Mouse (Mus musculus) kidney, postnatal 10 days (tissue): ENCODE measurements around the gene Rpl7l1.
A peak's percentile ranks its signal among the peaks of the same experiment; 100 is the strongest.

Experiments
- DNase-seq: peaks from one replicate; pipeline ENCODE4 v3.0.0; 2021; ENCODE audit warnings: mixed read lengths

Rpl7l1 gene

GRCm38 (mm10) chr17:46734055-46734454 is 48.4 kb downstream of the Rpl7l1 start:
- no peak for DNase-seq

GRCm38 (mm10) chr17:46728904-46729318 is 53.6 kb downstream of the Rpl7l1 start, which contains the start of gene Gnmt:
Gnmt (minus strand) TSS chr17:46729168.
- DNase-seq = peak; percentile 76

DNA sequence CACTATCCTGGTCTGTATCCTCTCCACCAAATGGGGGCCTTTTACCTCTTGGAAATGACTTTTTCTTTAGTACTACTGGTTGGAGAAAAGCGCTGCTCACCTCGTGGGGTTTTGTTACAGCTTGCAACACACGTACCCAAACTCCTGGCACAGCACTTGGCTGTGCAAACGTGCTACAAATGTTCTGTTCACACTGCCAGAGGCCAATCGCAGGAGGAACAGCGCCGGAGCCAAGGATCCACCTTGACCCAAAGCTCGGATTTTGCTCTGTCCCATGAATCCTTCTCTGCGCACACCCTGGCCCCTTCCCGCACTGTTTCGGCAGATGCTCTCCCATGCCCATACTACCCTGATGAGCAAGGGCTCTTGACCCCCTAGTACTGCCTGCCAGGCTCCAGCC is 54.0 kb downstream of the Rpl7l1 start:
- DNase-seq = no peak

DNA sequence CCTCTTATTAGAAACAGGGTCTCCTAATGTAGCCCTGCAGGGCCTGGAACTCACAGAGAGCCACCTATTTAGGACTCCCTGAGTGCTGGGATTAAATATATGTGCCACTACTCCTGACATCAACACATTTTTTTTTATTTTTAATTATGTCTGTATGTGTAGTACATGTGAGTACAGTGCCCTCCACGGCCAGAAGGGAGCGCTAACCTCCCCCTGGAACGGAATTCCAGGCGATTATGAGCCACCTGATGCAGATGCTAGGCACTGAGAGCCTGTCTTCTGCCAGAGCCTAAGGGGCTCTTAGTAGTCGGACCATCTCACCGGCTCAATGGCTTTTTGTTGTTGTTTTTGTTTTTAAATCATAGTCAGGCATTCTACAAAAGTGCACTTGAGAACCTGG is 54.5 kb downstream of the Rpl7l1 start:
- DNase-seq = peak; percentile 53

- DNase-seq = no peak
Observed at GRCm38 (mm10) chr17:46727271-46727670, 55.2 kb downstream of the Rpl7l1 start.

DNA sequence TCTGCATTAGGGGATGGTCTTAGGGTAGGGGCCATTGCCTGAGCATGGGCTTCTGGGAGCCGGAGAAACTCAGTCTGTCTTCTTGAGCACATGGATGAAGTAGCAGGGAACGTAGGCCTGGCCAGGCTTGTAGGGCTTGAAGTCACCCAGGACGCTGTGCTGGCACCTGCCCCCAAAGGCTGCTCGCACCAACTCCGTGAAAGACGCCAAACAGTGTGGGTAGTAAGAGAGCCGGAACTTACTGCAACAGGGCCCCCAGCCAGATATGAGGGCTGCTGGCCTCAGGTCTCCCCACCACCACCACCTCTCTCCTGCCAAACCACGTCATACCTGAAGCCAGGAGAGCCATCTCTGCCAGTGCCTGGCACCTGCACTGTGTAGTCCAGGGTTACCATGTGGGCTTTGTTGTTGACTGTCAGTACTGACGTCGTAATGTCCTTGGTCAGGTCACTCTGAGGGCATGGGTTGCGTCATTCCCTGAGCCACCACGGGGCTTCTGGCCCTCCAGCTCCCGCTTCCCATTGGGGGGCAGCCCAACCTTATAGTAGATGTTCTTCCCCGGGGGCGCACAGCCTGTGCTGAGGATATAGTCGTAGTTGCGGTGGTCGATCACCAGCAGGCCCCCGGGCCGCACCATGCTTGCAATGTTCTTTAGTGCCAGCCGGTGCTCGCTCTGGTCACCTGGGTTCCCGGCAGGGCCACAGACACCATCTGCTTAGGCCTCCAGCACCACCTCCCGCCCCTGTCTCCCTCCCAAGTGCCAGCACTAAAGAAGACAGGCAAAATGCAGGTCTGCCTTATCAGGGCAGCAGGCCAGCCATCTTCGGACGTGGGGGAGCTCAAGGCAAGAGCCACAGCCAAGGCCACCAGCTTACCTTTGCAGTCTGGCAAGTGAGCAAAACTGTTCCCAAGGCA is 56.5 kb downstream of the Rpl7l1 start:
- DNase-seq = no peak

GRCm38 (mm10) chr17:46725273-46725672 is 57.2 kb downstream of the Rpl7l1 start:
- no peak for DNase-seq

DNA sequence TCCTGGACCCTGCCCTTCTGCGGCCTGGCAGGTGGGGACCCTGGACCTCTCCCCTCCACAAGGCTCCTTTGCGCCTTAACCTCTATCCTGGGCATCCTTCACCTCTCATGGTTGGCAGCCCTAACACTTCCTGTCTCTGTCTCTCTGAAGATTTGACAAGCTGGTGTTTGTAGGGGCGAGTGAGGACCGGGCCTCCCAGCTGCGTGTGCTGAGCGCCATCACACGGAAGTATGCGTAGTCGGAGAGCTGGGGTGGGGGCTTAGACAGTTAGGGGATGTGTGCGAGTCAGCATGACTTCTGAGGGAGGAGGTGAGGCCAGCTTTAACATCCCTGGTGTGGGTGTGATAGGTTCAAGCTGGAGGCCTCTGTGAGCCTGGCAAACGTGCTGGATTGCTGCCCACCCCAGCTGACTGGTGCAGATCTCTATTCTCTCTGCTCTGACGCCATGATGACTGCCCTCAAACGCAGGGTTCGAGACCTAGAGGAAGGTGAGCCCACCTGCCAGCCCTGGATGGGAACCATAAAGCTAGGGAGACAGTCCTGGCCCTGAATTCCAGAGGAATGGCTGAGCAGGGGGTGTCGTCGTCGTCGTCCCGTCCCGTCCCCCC is 57.9 kb downstream of the Rpl7l1 start:
- no peak for DNase-seq
